21 mouse cellular contexts compared by ENCODE assay signal in the genomic region with DNA sequence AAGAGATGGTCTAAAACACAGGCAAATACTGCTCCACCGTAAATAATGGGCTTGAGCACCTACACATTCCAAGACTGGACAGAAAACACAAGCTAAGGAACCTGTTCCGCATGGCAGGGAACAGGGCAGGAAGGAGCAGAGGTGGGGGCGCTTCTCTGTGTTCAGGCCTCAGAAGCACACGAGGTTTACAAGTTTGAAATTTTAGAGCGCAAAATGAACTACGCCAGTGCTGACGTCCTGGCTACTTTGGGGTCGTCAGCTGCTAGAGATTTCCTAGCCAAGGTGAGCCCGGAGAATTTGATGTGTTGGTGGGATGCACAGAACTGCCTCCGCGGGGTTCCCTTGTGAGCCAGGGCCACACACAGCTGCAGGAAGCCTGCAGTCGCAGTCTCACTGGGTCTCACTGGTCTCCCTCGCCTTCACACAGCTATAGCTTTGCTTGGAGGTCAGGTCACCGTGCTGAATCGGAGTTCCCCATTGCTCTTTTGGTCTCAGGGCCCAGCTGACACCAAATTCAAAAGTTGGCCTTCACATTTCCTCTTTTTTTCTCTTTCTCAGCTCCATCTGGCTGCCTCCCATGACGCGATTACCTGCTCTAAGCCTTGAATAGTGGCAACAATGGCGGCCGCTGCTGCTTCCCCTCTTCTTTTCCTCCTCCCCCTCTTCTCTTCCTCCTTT. TPM values are rescaled to one million over a fixed set of nuclear protein-coding genes. Genes with fewer than 3 reads are reported as not detected.
DNase-seq lines count a peak whose midpoint lies in the region; ATAC-seq and TF ChIP-seq lines count a peak whose summit lies in the region.
"Had no signal": no experiment of that assay in that cellular context is flagged by ENCODE, and none has a peak within 500 bp of the region (broad histone marks: within the 10 kb centered on the region; RNA-seq: fewer than 3 reads in every experiment).

No protein-coding gene starts in this region.

- peak overlapping the region; percentile 52 for H3K27ac ChIP-seq in bone marrow, adult 2 months (ENCODE audit: control insufficient read depth, insufficient read depth, low read depth, low read length, poor library complexity)
- H3K27ac ChIP-seq: heart, embryonic 10.5 days; limb, embryonic 12.5 days; lung, embryonic 15.5 days; neural tube, embryonic 12.5 days had no signal

- ATAC-seq in neutrophil, adult 5-6 weeks (ENCODE audit: extremely low read depth, insufficient number of reproducible peaks, low FRiP score, poor library complexity, severe bottlenecking) = peak; percentile 66
- no peak for ATAC-seq in frontal cortex, adult (ENCODE audit: low TSS enrichment)
- ATAC-seq: inflammation-experienced regulatory T-cells, adult 6 months had no signal

- WGBS in bone marrow, adult 2 months = 43% methylated on average over 19 of the region's 19 CpGs

- no peak overlapping the region for H3K4me3 ChIP-seq in bone marrow, adult 2 months (replicated peaks; ENCODE audit: control insufficient read depth, low read depth, low read length)
- H3K4me3 ChIP-seq: heart, embryonic 10.5 days; limb, embryonic 12.5 days; lung, embryonic 15.5 days; neural tube, embryonic 12.5 days had no signal

- TF ChIP-seq CTCF in bone marrow, adult 2 months (IDR thresholded peaks at IDR 0.05; ENCODE audit: control insufficient read depth, insufficient read depth, low read length) = no peak

- DNase-seq in embryo, embryonic 11 days = peak; percentile 14
- no peak for DNase-seq in embryo, embryonic 10.5 days (ENCODE audit: low spot score)
- DNase-seq in A20 (ENCODE audit: low read depth, low spot score) = peak; percentile 89
- no peak for DNase-seq in urinary bladder, adult 18-20 months (ENCODE audit: low spot score in 2 of 2)
- no peak for DNase-seq in ovary, postnatal 14 days (ENCODE audit: low spot score)
- DNase-seq: cerebellum, adult 11-12 months; heart, postnatal 4 days; kidney, postnatal 14 days had no signal

- peaks cover 5% of the 10 kb centered on the region for H3K4me1 ChIP-seq in bone marrow, adult 2 months (ENCODE audit: control insufficient read depth, insufficient read depth, low read length)
- H3K4me1 ChIP-seq: limb, embryonic 12.5 days; lung, embryonic 15.5 days; neural tube, embryonic 12.5 days had no signal

- no peak for TF ChIP-seq POLR2A in bone marrow, adult 2 months (IDR thresholded peaks at IDR 0.05; ENCODE audit: borderline replicate concordance, control insufficient read depth, low read depth, low read length)

RNA-seq across cellular contexts. Expression of a gene that starts 8.3 kb away (rescaled TPM):
- polyA plus RNA-seq in bone marrow, adult 2 months (2011; ENCODE audit: insufficient read depth, insufficient read length, low replicate concordance, missing spikeins) = 4.0 and 6.2 TPM in 2 replicates
- total RNA-seq in neutrophil, adult 5-6 weeks (2017) = 3.8 and 4.3 TPM in 2 replicates

RNA-seq across cellular contexts. Expression of a gene that starts 9.3 kb away (rescaled TPM):
- polyA plus RNA-seq in bone marrow, adult 2 months (2011; ENCODE audit: insufficient read depth, insufficient read length, low replicate concordance, missing spikeins) = 3.9 and 8.5 TPM in 2 replicates
- 13.4 and 18.4 TPM in 2 replicates for total RNA-seq in neutrophil, adult 5-6 weeks (2017)

RNA-seq across cellular contexts. Expression of a gene that starts 25.0 kb away (rescaled TPM):
- polyA plus RNA-seq in bone marrow, adult 2 months (2011; ENCODE audit: insufficient read depth, insufficient read length, low replicate concordance, missing spikeins) = not detected in 2 replicates
- 0.23 TPM in 1 of 2 replicates, not detected in the other for total RNA-seq in neutrophil, adult 5-6 weeks (2017)
- total RNA-seq: gastrocnemius, adult 18-20 months; layer of hippocampus, postnatal 25 days had no signal
- polyA plus RNA-seq: C2C12; embryonic facial prominence, embryonic 11.5 days; limb, embryonic 12.5 days; lung, embryonic 15.5 days; midbrain, embryonic 11.5 days; neural tube, embryonic 12.5 days had no signal

Comparison
In these comparisons a context has a peak if more than half of its experiments do, and no peak if none do; other contexts are left out.
1. DNase-seq: peak in embryo, embryonic 11 days (single experiment) and A20 (single experiment); none in embryo, embryonic 10.5 days (single experiment), urinary bladder, adult 18-20 months (0 of 2) and ovary, postnatal 14 days (single experiment).